30 mouse cellular contexts compared by ENCODE assay signal in the genomic region with DNA sequence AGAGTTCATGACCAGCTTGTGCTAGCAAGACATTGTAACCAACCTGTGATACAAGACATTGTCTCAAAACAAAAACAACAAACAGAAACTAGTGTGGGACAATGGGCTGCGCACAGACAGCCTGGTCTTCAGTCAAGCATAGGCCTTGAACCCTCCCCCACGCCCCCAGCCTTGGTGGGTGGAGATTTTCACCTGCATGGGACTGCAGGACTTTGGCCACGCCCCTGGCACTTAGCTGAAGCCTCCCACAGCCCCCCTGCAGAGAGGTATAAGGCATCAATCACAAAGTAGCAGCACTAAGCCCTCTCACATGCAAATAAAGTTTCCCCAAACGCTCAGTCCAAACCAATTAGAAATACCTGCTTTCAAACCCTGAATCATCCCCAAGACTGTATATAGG. TPM values are rescaled to one million over a fixed set of nuclear protein-coding genes. Genes with fewer than 3 reads are reported as not detected.
DNase-seq lines count a peak whose midpoint lies in the region; ATAC-seq lines count a peak whose summit lies in the region.
"Had no signal": no experiment of that assay in that cellular context is flagged by ENCODE, and none has a peak within 500 bp of the region (broad histone marks: within the 10 kb centered on the region; RNA-seq: fewer than 3 reads in every experiment).

No protein-coding gene starts in this region.

- DNase-seq in hindbrain, embryonic 14.5 days (ENCODE audit: low spot score): peak; percentile 8
- peak; percentile 89 for DNase-seq in R1 (ENCODE audit: low read depth, low spot score)
- peak; percentile 17 for DNase-seq in limb, embryonic 11.5 days (ENCODE audit: low spot score)
- DNase-seq in forebrain, embryonic 10.5 days (ENCODE audit: extremely low spot score, low spot score): no peak
- no peak for DNase-seq in gastrocnemius, postnatal 25 days
- no peak for DNase-seq in layer of hippocampus, adult 9-10 months (ENCODE audit: low spot score)
- DNase-seq: adrenal gland, adult 8-10 months; adrenal gland, postnatal 25 days; cerebellum, adult 11-12 months; cerebellum, adult 8-10 months; cerebellum, postnatal 10 days; cerebellum, postnatal 36 days; embryo, embryonic 11 days; forebrain, postnatal 0 days; gastrocnemius, postnatal 36 days; heart, postnatal 10 days; heart, postnatal 36 days; kidney, adult 18-20 months had no signal

- H3K9ac ChIP-seq in hindbrain, embryonic 14.5 days: no peak overlapping the region
- no peak overlapping the region for H3K9ac ChIP-seq in hindbrain, embryonic 16.5 days (ENCODE audit: low read depth, low read length)
- no peak overlapping the region for H3K9ac ChIP-seq in limb, embryonic 11.5 days (ENCODE audit: low read length)
- H3K9ac ChIP-seq: forebrain, postnatal 0 days; heart, embryonic 12.5 days; heart, embryonic 15.5 days; hindbrain, embryonic 15.5 days had no signal

- no peaks in the 10 kb centered on the region for H3K9me3 ChIP-seq in hindbrain, embryonic 14.5 days (ENCODE audit: control insufficient read depth, low read length)
- H3K9me3 ChIP-seq in hindbrain, embryonic 16.5 days (ENCODE audit: control insufficient read depth, low read length): no peaks in the 10 kb centered on the region
- no peaks in the 10 kb centered on the region for H3K9me3 ChIP-seq in limb, embryonic 11.5 days (ENCODE audit: control insufficient read depth, low read length)
- no peaks in the 10 kb centered on the region for H3K9me3 ChIP-seq in forebrain, embryonic 10.5 days
- H3K9me3 ChIP-seq: G1E; heart, embryonic 12.5 days; heart, embryonic 15.5 days; hindbrain, embryonic 10.5 days; hindbrain, embryonic 15.5 days had no signal

- H3K4me1 ChIP-seq in hindbrain, embryonic 14.5 days (replicated peaks; ENCODE audit: control insufficient read depth, insufficient read depth, low read length): no peaks in the 10 kb centered on the region
- no peaks in the 10 kb centered on the region for H3K4me1 ChIP-seq in hindbrain, embryonic 16.5 days (ENCODE audit: control insufficient read depth, insufficient read depth, low read depth, low read length)
- H3K4me1 ChIP-seq in limb, embryonic 11.5 days (ENCODE audit: control insufficient read depth, insufficient read depth, low read length): no peaks in the 10 kb centered on the region
- no peaks in the 10 kb centered on the region for H3K4me1 ChIP-seq in forebrain, embryonic 10.5 days
- H3K4me1 ChIP-seq: heart, embryonic 12.5 days; heart, embryonic 15.5 days; hindbrain, embryonic 10.5 days; hindbrain, embryonic 15.5 days had no signal

- no peaks in the 10 kb centered on the region for H3K27me3 ChIP-seq in hindbrain, embryonic 14.5 days (ENCODE audit: control insufficient read depth, insufficient read depth, low read length)
- no peaks in the 10 kb centered on the region for H3K27me3 ChIP-seq in hindbrain, embryonic 16.5 days (replicated peaks; ENCODE audit: control insufficient read depth, insufficient read depth, low read length)
- no peaks in the 10 kb centered on the region for H3K27me3 ChIP-seq in limb, embryonic 11.5 days (ENCODE audit: control insufficient read depth, insufficient read depth, low read length)
- no peaks in the 10 kb centered on the region for H3K27me3 ChIP-seq in forebrain, embryonic 10.5 days (ENCODE audit: poor library complexity, severe bottlenecking)
- H3K27me3 ChIP-seq: heart, embryonic 12.5 days; heart, embryonic 15.5 days; hindbrain, embryonic 15.5 days; Patski had no signal

- WGBS in hindbrain, embryonic 14.5 days: 75% methylated on average over 4 of the region's 4 CpGs
- WGBS in hindbrain, embryonic 16.5 days: 70% methylated on average over 4 of the region's 4 CpGs
- 77% methylated on average over 4 of the region's 4 CpGs for WGBS in limb, embryonic 11.5 days
- 68% methylated on average over 4 of the region's 4 CpGs for WGBS in forebrain, embryonic 10.5 days

- no peak overlapping the region for H3K4me2 ChIP-seq in hindbrain, embryonic 14.5 days (replicated peaks)
- H3K4me2 ChIP-seq in hindbrain, embryonic 16.5 days (ENCODE audit: low read length): no peak overlapping the region
- no peak overlapping the region for H3K4me2 ChIP-seq in limb, embryonic 11.5 days (ENCODE audit: low read depth, severe bottlenecking)
- H3K4me2 ChIP-seq: heart, embryonic 12.5 days; heart, embryonic 15.5 days; hindbrain, embryonic 15.5 days had no signal

- ATAC-seq in hindbrain, embryonic 14.5 days (ENCODE audit: low FRiP score): no peak
- no peak for ATAC-seq in hindbrain, embryonic 16.5 days
- no peak for ATAC-seq in limb, embryonic 11.5 days (ENCODE audit: insufficient number of reproducible peaks, low FRiP score, low TSS enrichment, low read depth)
- ATAC-seq: activated CD4-positive, CD25-positive, alpha-beta regulatory T cell, adult 4 months; CD4-positive, CD25-positive, alpha-beta regulatory T cell, adult 4 months; forebrain, embryonic 14.5 days; forebrain, postnatal 0 days; inflammation-experienced regulatory T-cells, adult 6 months; intestine, embryonic 16.5 days; Patski had no signal

- no peak overlapping the region for H3K4me3 ChIP-seq in hindbrain, embryonic 14.5 days (replicated peaks; ENCODE audit: low read length)
- H3K4me3 ChIP-seq in hindbrain, embryonic 16.5 days (ENCODE audit: low read length): no peak overlapping the region
- no peak overlapping the region for H3K4me3 ChIP-seq in limb, embryonic 11.5 days (ENCODE audit: low read depth, low read length)
- no peak overlapping the region for H3K4me3 ChIP-seq in forebrain, embryonic 10.5 days
- H3K4me3 ChIP-seq: heart, embryonic 12.5 days; heart, embryonic 15.5 days; hindbrain, embryonic 10.5 days; hindbrain, embryonic 15.5 days had no signal

- no peaks in the 10 kb centered on the region for H3K36me3 ChIP-seq in hindbrain, embryonic 14.5 days (replicated peaks; ENCODE audit: control insufficient read depth, insufficient read depth)
- no peaks in the 10 kb centered on the region for H3K36me3 ChIP-seq in hindbrain, embryonic 16.5 days (ENCODE audit: control insufficient read depth, insufficient read depth, low read length)
- no peaks in the 10 kb centered on the region for H3K36me3 ChIP-seq in limb, embryonic 11.5 days (ENCODE audit: control insufficient read depth, insufficient read depth, low read length)
- H3K36me3 ChIP-seq in forebrain, embryonic 10.5 days (replicated peaks): no peaks in the 10 kb centered on the region
- H3K36me3 ChIP-seq: G1E; heart, embryonic 12.5 days; heart, embryonic 15.5 days; hindbrain, embryonic 10.5 days; hindbrain, embryonic 15.5 days had no signal

- no peak overlapping the region for H3K27ac ChIP-seq in hindbrain, embryonic 14.5 days
- H3K27ac ChIP-seq in hindbrain, embryonic 16.5 days (ENCODE audit: low read depth, low read length): no peak overlapping the region
- no peak overlapping the region for H3K27ac ChIP-seq in limb, embryonic 11.5 days (replicated peaks; ENCODE audit: low read depth, low read length)
- H3K27ac ChIP-seq in forebrain, embryonic 10.5 days: no peak overlapping the region
- H3K27ac ChIP-seq: heart, embryonic 15.5 days; hindbrain, embryonic 10.5 days; hindbrain, embryonic 15.5 days had no signal

RNA-seq across cellular contexts. Expression of gene Mfap3l, which starts 11.1 kb away (rescaled TPM):
- polyA plus RNA-seq in hindbrain, embryonic 14.5 days (2014; fragmentation: Nextera tagmentation; extraction: Ambion mirVana): 6.8 and 7.7 TPM in 2 replicates
- polyA plus RNA-seq in hindbrain, embryonic 16.5 days (2015; fragmentation: Nextera tagmentation; extraction: Ambion mirVana): 5.3 and 5.8 TPM in 2 replicates
- polyA plus RNA-seq in limb, embryonic 11.5 days (2014; fragmentation: Nextera tagmentation; extraction: Ambion mirVana): 1.8 and 2.6 TPM in 2 replicates
- polyA plus RNA-seq in forebrain, embryonic 10.5 days (2016; fragmentation: Nextera tagmentation; extraction: Ambion mirVana): 0.90 and 0.96 TPM in 2 replicates
- 1 to 10 TPM; 3.8 to 4.4 TPM for total RNA-seq in gastrocnemius, postnatal 25 days (2021)
- polyA plus RNA-seq: activated CD4-positive, CD25-positive, alpha-beta regulatory T cell, adult 4 months; CD4-positive, CD25-positive, alpha-beta regulatory T cell, adult 4 months; G1E had no signal

Comparison
In these comparisons a context has a peak if more than half of its experiments do, and no peak if none do; other contexts are left out.
1. DNase-seq: peak in hindbrain, embryonic 14.5 days (single experiment), R1 (single experiment) and limb, embryonic 11.5 days (single experiment); none in forebrain, embryonic 10.5 days (single experiment), gastrocnemius, postnatal 25 days (single experiment) and layer of hippocampus, adult 9-10 months (single experiment).